Mouse (Mus musculus) ES-E14 (cell line): Measurements from ENCODE around the gene Unc5b.

Experiments
- CHD2 ChIP-seq: IDR thresholded peaks from 2 replicates; pipeline ENCODE4 v1.6.1; 2014; ENCODE audit warnings: mild to moderate bottlenecking, low read depth, low read length, inconsistent platforms
- MAFK ChIP-seq: IDR thresholded peaks from 2 replicates; pipeline ENCODE4 v1.6.1; 2014; ENCODE audit warnings: mild to moderate bottlenecking, low read depth, low read length, inconsistent platforms; ENCODE audit not compliant: insufficient read depth
- ZNF384 ChIP-seq: IDR thresholded peaks from 2 replicates; pipeline ENCODE4 v1.6.1; 2012; ENCODE audit warnings: low read depth, low read length, inconsistent platforms

DNA sequence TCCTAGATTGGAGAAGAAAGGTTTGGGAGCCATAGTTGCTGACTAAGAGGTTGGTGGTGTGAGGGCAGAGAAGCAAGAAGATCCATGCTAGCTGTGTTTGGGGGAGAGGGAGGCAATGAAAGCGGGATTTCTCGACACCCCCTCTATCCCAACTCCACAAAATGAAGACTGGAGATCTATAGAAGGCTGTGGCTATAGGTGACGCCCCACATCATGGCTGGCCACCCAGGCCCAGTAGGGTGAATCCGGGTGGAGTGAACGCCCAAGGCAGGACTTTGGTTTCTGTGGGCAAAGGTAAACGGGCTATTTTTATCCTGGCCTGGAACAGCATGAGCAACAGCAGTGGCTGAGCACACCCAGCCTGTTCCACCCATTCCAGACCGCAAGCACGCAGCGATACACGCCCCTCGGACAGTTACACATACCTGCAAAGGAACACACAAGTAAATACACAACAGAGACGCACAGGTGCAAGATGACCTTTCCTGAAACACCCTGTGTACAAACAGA is 1.3 kb upstream of the Unc5b start:
- TF ChIP-seq MAFK, result no peak
- TF ChIP-seq ZNF384, result no peak
- TF ChIP-seq CHD2, result no peak
